Mouse (Mus musculus) induced T-regulatory cell, adult 2 months (primary cell): ENCODE data around the gene Mprip.

Source experiments
- DNase-seq: peaks from one replicate; pipeline ENCODE4 v3.0.0-alpha.2; 2012; ENCODE audit warnings: low read depth

The Mprip gene

GRCm38 (mm10) chr11:59769307-59769706 is 108.2 kb downstream of the Mprip start:
- DNase-seq: no peak

DNA sequence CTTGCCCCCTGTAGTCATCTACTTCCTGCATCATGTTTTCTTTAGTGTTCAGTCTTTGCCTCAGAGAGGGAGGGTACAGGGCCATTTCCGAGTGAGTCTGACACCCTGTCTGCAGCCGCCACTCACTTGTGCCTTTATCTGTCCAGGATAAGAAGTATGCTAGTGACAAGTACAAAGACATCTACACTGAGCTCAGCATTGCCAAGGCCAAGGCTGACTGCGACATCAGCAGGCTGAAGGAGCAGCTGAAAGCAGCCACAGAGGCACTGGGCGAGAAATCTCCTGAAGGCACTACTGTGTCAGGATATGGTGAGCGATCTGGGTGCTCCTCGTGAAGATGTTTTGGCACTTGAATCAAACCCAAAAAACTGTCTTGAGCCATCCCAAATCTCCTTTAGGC is 108.6 kb downstream of the Mprip start:
- DNase-seq: no peak

DNA sequence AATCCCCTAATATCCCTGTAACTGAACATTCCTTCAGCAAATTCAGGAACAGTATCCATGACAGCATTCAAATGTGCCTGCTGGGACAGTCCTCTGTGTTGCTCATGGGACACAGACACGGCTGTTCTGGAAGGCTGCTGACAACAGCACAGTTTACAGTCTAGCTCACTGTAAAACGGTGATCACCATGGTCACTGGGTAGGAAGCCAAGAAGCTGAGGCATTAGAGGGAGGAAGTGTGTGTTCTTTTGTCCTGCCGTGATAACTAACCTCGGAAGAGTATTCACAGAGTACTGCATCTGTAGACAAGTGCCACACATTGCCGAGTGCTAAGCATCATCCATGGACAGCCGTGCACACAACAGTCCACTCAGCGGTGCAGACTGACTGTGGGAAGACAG is 109.6 kb downstream of the Mprip start:
- no peak for DNase-seq

- no peak for DNase-seq
Measured at GRCm38 (mm10) chr11:59772291-59772690, 111.2 kb downstream of the Mprip start.

DNA sequence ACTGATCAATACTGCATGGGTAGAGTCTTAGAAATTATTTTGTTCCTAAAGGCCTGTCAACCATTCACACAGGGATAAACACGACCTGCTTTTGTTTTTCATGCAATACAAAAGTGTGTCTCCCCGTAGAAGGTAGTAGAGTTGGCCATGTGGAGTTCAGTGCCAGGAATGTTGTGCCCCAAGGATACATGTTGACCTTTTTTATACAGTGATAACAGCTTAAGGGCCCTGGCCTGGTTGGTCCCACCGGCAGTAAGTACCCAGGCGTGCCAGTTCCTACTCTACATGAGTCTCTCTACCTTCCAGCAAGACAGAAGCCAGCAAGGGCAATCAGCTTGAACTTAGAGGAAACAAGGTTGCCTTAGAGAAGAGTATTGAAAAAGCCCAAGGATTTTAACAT is 111.8 kb downstream of the Mprip start:
- DNase-seq: no peak

DNA sequence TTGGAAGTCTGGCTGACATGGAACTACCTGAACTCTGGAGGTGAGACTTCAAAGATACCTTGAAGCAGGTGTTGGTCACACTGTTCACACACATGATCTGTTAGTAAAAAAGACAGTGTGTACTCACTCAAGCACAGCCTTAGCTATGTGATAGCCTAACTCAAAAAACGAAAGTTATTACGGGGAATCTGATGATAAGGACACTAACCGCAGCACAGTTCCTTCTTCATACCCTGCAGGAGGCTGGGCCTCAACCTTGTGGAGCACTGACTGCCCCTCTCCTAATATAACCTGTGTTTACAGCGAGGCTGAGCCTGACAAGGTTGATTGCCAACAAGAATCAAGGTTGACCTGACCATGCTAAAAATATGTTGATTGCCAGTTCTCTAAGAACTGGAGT is 113.4 kb downstream of the Mprip start:
- no peak for DNase-seq

GRCm38 (mm10) chr11:59775435-59776148 is 114.5 kb downstream of the Mprip start:
- no peak for DNase-seq

DNA sequence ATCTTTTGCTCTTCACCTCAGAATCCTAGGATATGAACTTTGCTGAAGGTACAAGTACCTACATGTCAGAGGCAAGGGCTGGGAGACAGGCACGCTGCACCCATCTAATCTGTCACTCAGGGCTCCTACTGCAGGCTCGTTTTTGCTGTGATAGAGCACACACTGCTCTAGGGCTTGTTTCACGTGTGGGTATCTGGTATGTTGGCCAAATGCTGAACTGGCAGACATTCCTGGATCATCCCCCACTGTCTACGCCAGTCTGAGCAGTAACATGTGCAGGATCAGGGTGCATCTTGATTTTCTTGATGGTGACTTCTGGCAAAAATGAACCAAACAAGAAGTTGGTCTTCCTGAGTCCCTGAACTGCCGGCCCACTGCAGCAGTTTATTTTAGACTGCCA is 116.2 kb downstream of the Mprip start:
- DNase-seq: no peak

DNA sequence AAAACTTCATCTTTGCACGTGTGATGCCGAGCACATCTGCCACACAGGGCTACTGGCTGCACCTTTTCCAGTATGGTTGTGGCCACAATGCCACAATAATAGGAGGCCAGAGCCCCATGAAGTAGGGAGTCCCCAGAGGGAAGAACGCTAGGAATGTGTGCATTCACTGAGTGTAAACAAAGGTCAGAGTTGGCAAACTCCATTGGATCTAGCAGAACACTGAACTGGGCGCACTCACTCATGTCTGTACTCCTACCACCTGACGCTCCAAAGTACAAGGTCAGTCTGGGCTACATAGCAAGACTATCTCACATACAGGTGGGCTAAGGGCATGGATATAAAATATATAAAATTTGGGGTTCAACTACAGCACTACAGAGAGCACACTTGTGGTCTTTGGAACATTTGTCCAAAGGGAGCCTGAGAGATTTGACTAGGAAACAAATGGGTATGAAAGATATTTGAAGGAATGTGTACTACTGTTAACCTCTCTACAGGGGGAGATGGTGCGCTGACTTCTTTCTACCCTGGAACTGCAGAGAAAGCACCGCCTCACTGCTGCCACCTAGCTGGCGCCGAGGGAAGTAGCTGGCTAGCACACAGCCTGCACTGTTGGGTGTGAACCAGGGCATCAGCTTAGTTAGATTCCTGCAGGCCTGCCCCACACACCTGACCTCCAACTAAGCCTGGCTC is 117.2 kb downstream of the Mprip start:
- peak; percentile 87 for DNase-seq

GRCm38 (mm10) chr11:59778874-59779223 is 117.7 kb downstream of the Mprip start:
- no peak for DNase-seq

- no peak for DNase-seq
Measured at GRCm38 (mm10) chr11:59779406-59779805, 118.3 kb downstream of the Mprip start.

DNA sequence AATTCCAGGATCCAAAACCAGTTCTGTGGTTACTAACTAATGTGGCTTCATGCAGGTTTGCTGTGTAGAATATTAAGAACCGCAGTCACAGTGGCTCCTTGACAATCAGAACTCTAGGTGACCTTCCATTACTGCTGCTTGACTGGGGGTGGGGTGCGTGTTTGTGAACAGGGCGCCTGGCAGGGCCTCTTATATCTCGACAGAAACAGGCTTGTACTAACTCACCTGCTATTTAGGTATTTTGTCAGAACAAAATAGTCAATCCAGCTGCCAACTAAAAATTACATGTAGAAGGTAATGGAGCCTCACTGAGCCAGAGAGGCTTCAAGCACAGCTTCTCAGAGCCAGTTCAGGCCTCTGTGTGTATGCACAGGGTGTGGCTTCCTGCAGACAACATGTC is 119.1 kb downstream of the Mprip start:
- no peak for DNase-seq

GRCm38 (mm10) chr11:59782091-59782590 is 121.0 kb downstream of the Mprip start:
- DNase-seq: no peak

DNA sequence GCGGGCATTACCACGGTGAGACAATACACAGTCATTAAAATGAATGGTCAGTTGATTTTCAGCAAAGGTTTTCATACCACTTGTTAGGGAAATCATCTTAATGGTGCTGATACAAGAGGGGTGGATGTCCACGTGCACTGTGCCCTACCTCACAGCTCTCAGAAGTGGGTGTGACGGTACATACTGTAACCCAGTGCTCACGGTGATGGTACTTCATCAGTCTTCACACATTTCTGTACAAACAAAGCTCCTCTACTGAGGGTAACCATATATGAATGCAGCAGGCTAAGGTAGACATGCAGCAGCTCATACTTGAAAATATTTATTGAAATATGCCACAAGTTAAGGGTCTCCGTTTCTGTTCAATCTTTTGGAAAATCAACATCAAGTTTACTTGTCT is 122.5 kb downstream of the Mprip start:
- DNase-seq: no peak

- no peak for DNase-seq
Measured at GRCm38 (mm10) chr11:59786444-59787198, 125.5 kb downstream of the Mprip start.

DNA sequence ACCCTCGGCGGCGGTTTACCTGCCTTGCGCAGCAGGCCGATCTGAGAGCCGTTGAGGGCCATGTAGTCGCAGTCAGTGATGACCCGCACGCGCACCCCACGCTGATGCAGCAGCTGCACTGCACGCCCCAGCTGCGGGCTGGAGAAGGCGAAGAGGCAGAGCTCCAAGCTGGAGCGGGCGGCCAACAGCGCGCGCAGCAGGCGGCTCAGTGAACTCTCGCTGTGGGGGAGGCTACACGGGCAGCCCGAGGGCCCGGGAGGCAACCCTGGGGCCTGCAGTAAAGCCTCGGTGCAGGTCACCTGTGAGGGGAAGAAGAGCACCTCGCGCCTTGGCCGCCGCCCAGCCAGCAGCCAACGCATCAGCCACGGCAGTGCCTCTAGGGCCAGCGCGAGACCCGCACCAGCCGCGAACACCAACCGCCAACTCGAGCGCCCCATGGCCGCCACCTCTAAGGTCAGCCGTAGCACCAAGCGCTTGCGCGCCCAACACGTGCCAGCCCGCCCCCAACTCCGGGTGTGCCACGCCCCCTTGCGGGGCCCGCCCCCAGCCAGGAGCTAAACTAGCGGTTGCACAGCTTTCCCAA is 126.2 kb downstream of the Mprip start, which contains the start of gene Pld6:
Pld6 (minus strand) TSS at position 447 of the 583 bp plus-strand sequence.
- DNase-seq: peak; percentile 43

DNA sequence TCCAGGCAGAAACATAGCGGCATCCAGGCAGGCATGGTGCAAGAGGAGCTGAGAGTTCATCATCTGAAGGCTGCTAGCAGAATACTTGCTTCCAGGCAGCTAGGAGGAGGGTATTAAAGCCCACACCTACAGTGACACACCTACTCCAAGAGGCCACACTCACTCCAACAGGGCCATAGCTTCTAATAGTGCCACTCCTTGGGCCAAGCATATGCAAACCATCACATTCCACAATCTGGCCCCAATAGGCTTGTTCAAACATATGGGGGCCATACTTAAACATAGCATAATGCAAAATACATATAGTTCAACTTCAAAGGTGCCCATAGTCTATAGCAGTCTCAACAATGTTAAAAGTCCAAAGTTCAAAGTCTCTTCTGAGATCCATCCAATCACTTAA is 128.2 kb downstream of the Mprip start:
- DNase-seq: no peak

DNA sequence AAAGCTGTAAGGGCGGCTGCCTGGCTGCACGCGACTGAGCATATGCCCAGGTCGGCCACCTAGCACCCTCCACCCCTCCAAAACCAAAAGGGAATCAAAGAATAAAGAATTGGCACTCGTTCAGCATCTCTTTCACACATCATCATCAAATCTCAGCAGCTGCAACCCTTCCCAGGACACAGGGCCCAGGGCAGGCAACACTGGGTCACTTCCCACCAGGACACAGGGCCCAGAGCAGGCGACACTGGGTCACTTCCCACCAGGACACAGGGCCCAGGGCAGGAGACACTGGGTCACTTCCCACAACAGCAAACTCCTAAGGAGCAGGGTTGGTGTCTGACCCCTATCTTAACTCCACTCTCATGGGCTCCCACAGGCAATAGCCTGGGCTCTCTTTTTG is 132.3 kb downstream of the Mprip start:
- no peak for DNase-seq

DNA sequence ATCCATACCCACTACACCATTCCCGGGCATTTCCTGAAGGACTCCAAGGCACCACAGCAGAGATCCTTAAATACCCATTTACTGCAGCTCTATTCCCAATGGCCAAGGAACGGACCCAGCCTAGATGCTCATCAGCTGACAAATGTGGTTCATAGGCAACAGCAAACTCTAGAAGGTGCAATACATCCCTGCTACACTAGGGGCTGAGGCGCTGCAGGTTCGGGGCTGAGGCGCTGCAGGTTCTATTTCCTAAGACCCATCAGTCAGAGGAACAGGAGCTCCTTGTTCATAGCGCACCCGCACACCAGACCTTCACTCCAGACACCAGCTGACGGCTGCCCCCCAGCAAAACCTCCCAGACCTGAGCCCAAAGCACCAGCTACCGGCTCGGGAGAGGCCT is 139.3 kb downstream of the Mprip start:
- DNase-seq: no peak

GRCm38 (mm10) chr11:59801881-59802280 is 140.8 kb downstream of the Mprip start:
- no peak for DNase-seq

DNA sequence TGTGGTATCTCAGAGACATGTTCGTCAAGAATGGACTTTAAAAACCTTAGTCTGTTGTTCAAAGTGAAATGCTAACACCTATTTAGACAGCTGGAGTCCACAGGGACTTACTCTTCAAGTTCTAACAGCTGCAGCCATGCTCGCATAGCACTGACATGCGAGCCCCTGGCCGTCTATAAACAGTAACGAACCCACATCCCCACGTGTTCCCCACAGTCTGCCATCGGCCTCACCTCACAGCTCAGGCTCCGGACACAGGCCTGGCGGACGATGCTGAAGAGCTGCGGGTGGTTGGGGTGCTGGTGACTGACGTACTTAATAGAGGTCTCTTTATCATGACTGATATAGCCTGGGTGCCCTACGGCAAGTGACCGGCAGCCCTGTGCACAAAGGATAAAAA is 142.4 kb downstream of the Mprip start:
- no peak for DNase-seq

DNA sequence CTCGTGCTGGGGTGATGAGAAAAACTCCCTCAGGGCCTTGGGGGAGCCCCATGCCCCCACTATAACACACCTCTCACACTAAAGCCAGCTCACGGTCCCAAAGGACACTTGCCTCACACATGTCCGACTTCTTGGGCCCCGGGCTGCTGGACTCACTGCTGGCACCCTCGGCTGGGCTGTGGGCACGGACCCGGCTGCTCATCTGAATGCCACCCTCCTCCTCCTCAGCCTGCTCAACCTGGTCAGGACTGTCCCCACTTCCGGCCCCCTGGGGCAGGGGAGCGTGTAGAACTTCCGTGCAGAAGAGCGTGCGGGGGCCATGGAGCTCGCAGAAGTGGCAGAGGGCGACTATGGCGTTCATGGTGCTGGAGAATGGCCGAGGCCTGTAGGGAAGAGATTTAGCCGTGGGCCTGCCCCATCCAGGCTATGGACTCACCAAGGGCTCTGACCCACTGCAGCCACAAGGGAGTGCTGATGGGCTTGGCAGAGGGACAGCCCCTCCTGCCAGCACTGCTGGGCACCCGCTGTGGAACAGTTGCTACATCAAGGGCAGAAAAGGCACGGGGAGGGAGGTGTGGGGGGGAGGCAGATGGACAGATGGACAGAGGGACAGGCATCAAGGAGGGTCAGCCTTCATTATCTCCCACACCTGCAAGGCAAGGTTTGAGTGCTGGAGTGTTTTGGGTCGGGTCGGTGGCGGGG is 143.5 kb downstream of the Mprip start:
- no peak for DNase-seq
